Mouse (Mus musculus) embryonic facial prominence, embryonic 14.5 days (tissue): Measurements from ENCODE around the gene Setd1a. TPM values are rescaled to one million over a fixed set of nuclear protein-coding genes. Genes with fewer than 3 reads are reported as not detected.
A peak's percentile ranks its signal among the peaks of the same experiment; 100 is the strongest.

Experiments
- ATAC-seq: fragments of 200-750 bp; cut with Nextera tagmentation; 2 replicates; pipeline ENCODE4 v1.8.0; 2017; ENCODE audit warnings: low read depth, moderate number of reproducible peaks, moderate TSS enrichment
- DNase-seq: peaks from one replicate; pipeline ENCODE4 v3.0.0-alpha.2; 2015; ENCODE audit warnings: low spot score
- H3K27ac ChIP-seq: fragments of 300-500 bp; sonication (generic); replicated peaks from 2 replicates; pipeline ENCODE4 v1.5.1; 2014; ENCODE audit warnings: low read depth, mild to moderate bottlenecking, low read length, moderate library complexity
- H3K27me3 ChIP-seq: fragments of 300-500 bp; sonication (generic); replicated peaks from 2 replicates; pipeline ENCODE4 v1.6.1; 2014; ENCODE audit warnings: low read length; ENCODE audit not compliant: control insufficient read depth, insufficient read depth
- H3K36me3 ChIP-seq: fragments of 300-500 bp; sonication (generic); 2 replicates; pipeline ENCODE4 v1.6.1; 2014; ENCODE audit warnings: low read length, mixed read lengths; ENCODE audit not compliant: control insufficient read depth, insufficient read depth
- H3K4me1 ChIP-seq: fragments of 300-500 bp; sonication (generic); 2 replicates; pipeline ENCODE4 v1.6.1; 2014; ENCODE audit warnings: antibody characterized with exemption, low read length; ENCODE audit not compliant: control insufficient read depth, insufficient read depth
- H3K4me2 ChIP-seq: fragments of 300-500 bp; sonication (generic); 2 replicates; pipeline ENCODE4 v1.6.1; 2014; ENCODE audit warnings: low read depth, mild to moderate bottlenecking, low read length, moderate library complexity, mixed read lengths
- H3K4me3 ChIP-seq: fragments of 300-500 bp; sonication (generic); 2 replicates; pipeline ENCODE4 v1.5.1; 2014; ENCODE audit warnings: low read depth, mild to moderate bottlenecking, low read length
- H3K9ac ChIP-seq: fragments of 300-500 bp; sonication (generic); 2 replicates; pipeline ENCODE4 v1.6.1; 2014; ENCODE audit warnings: low read depth, mild to moderate bottlenecking, low read length, moderate library complexity, mixed read lengths
- H3K9me3 ChIP-seq: fragments of 300-500 bp; sonication (generic); 2 replicates; pipeline ENCODE4 v1.6.1; 2016; ENCODE audit warnings: low read length; ENCODE audit not compliant: control insufficient read depth
- WGBS: fragments of 180-500 bp; shearing (Covaris S2); extraction: QIAGEN DNeasy Blood & Tissue Kit; methylation state at CpG from one replicate; pipeline ENCODE4 v1.1.7; 2014; 5-methylcytosine and 5-hydroxymethylcytosine counted together
- polyA plus RNA-seq: library from polyadenylated mRNA; unstranded; fragments of >200 nt; fragmentation: Nextera tagmentation; extraction: Ambion mirVana; gene quantifications from 2 replicates; pipeline ENCODE4 v1.2.1, GENCODE M21; 2014

The Setd1a gene
- polyA plus RNA-seq, 1 experiment from 2014 or later = 24.1 TPM

DNA sequence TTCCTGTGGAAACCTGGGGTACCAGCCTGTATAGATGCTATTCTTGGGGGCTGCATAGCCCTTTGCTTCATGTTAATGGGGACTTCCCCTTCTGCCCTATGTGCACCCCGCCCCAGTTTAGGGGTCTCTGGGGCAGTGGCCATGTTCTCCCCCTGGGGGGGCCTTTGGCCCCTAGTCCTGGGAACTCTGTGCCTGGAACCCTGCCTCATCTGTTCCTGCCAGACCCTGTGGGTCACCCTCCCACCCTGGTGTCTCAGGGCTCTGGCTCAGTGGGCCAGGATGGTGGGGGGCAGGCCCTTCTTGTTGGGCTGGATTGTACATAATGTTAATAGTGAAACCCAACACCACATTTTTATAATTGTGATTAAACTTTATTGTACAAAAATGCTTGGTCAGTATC lies 23.3 kb downstream of the Setd1a start:
- no peaks in the 10 kb centered on the region for H3K4me1 ChIP-seq
- H3K27ac ChIP-seq = no peak overlapping the region
- H3K9ac ChIP-seq = no peak overlapping the region
- no peak overlapping the region for H3K4me2 ChIP-seq
- no peaks in the 10 kb centered on the region for H3K27me3 ChIP-seq
- H3K9me3 ChIP-seq = no peaks in the 10 kb centered on the region
- 94% methylated on average over 1 of the region's 1 CpGs for WGBS
- ATAC-seq = no peak
- H3K4me3 ChIP-seq = no peak overlapping the region
- H3K36me3 ChIP-seq = peaks cover 67% of the 10 kb centered on the region
- DNase-seq = no peak

DNA sequence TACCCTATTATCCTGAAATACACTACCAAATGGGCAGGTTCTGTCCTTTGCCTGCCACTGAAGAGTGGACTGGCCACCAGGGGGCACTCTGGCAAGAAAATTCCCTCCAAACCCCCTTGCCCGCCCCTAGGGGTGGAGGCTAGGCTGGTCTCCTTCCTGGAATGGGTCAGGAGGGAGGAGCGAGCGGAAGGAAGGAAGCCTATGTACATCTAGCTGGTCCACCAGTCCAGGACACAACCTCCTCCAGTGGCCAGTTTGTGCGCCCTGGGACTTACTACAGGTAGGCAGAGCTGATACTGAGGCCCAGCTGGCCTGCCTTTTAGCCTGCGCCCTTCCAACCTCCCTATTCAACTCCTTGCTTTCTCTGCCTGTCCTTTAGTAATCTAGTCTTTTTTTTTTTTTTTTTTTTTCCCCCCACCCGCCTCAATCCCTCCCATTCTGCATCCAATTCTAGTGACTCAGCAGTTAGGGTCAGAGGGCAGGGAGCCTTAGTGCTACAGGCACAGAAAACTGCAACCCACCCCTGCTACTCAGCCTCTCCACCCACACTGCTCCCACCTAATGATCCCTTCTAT lies 24.1 kb downstream of the Setd1a start, which contains the start of gene Hsd3b7:
Hsd3b7 (plus strand) TSS at position 170 of the 575 bp plus-strand sequence.
- peak within 1 kb of the TSS; percentile 47 for H3K4me2 ChIP-seq
- peak within 1 kb of the TSS; percentile 34; the same call in 1 of the 2 replicates for H3K27ac ChIP-seq
- peak within 1 kb of the TSS; percentile 41 for H3K9ac ChIP-seq
- no peaks in the 10 kb centered on the region for H3K4me1 ChIP-seq
- H3K4me3 ChIP-seq = peak within 1 kb of the TSS; percentile 22
- H3K36me3 ChIP-seq = peaks cover 59% of the 10 kb centered on the region
- 24% methylated on average over 4 of the region's 6 CpGs for WGBS
- DNase-seq = peak; percentile 93
- ATAC-seq = peak; percentile 92
- no peaks in the 10 kb centered on the region for H3K9me3 ChIP-seq
- H3K27me3 ChIP-seq = no peaks in the 10 kb centered on the region

DNA sequence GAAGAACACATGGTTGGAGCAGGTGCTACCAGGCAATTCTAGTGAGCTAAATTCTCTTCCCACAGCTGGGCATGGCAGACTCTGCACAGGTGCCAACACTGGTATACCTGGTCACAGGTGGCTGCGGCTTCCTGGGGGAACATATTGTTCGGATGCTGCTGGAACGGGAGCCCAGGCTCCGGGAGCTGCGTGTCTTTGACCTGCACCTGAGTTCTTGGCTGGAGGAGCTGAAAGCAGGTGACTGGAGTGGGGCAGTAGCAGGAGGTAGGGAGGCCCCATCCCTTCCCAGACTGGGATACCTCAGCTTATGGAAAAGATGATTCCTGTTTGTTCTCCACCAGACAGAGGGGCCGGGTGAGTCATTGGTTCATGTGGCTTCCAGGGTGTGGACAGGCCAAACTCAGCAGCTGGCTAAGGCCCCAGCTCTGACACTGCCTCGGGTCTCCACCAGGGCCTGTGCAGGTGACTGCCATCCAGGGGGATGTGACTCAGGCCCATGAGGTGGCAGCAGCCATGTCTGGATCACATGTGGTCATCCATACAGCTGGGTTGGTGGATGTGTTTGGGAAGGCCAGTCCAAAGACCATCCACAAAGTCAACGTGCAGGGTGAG lies 24.6 kb downstream of the Setd1a start:
- Histone ChIP-seq H3K4me3 (no peak overlapping the region), H3K27ac (peak overlapping the region; percentile 34; the same call in 1 of the 2 replicates), H3K4me2 (peak overlapping the region; percentile 47), H3K9me3 (no peaks in the 10 kb centered on the region), H3K27me3 (no peaks in the 10 kb centered on the region), H3K9ac (no peak overlapping the region; the same call in 1 of the 2 replicates), H3K4me1 (no peaks in the 10 kb centered on the region), H3K36me3 (peaks cover 53% of the 10 kb centered on the region)
- ATAC-seq (no peak), DNase-seq (no peak)
- WGBS = 88% methylated on average over 8 of the region's 8 CpGs

DNA sequence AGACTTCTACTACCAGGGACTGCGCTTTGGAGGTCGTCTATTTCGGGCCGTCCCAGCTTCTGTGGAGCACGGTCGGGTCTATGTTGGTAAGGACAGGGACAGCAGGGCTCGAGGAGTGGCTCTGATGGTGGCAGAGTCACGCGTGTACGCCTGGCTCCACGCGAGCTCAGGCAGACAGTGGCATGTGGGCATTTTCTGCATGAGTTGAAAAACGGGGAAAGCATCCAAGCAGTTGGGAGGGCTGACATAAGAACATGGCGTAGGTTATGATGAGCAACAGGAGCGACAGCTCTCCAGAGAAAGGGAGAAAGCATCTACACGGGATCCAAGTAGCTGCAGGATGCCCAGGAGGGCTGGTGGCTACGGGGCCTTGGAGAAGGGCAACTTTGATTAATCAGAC lies 25.8 kb downstream of the Setd1a start:
- WGBS = 90% methylated on average over 17 of the region's 17 CpGs
- no peak for ATAC-seq

DNA sequence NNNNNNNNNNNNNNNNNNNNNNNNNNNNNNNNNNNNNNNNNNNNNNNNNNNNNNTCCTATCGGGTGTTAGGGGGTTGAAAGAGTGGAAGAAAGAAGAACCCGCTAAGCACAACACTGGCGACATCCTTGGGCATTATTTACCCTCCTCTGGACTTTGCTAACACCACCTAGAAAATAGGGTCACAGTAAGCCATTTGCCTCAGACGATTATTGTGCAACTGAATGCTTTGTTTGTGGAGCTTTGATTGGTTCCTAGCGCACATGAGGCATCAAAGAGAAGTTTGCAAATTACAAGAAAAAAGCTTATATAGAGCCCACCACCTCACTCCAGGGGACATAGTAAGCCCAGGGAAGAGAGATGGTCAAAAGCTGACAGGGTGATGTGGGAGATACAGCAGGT lies 32.4 kb downstream of the Setd1a start:
- ATAC-seq (no peak), DNase-seq (no peak)
- Histone ChIP-seq H3K27ac (no peak overlapping the region), H3K4me2 (no peak overlapping the region), H3K9me3 (no peaks in the 10 kb centered on the region), H3K9ac (no peak overlapping the region), H3K36me3 (peaks cover 30% of the 10 kb centered on the region), H3K4me3 (no peak overlapping the region), H3K27me3 (no peaks in the 10 kb centered on the region), H3K4me1 (no peaks in the 10 kb centered on the region)
- WGBS = 88% methylated on average over 5 of the region's 5 CpGs

More for the DNA sequence above, 25.8 kb downstream of the Setd1a start:
- no peak for DNase-seq
- H3K9ac ChIP-seq = no peak overlapping the region
- no peak overlapping the region for H3K4me3 ChIP-seq
- no peak overlapping the region for H3K4me2 ChIP-seq
- H3K27me3 ChIP-seq = no peaks in the 10 kb centered on the region
- H3K9me3 ChIP-seq = no peaks in the 10 kb centered on the region
- H3K4me1 ChIP-seq = no peaks in the 10 kb centered on the region
- H3K36me3 ChIP-seq = peaks cover 41% of the 10 kb centered on the region
- no peak overlapping the region for H3K27ac ChIP-seq

DNA sequence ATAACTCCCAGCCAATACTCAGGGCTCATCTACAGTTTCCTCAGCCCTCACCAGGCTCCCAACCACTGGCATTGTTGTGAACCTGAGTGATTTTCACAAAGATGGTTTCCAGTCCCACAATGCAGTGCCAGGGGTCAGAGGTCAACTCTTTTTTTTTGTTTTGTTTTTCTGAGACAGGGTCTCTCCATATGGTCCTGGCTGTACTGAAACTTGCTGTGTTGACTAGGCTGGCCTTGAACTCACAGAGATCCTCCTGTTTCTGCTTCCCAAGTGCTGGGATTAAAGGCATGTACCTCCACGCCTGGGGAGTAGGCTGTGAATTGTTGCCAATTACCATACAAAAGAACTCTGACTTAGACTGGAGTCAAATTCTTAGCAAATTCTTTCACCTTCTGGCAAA lies 33.4 kb downstream of the Setd1a start:
- no peak for ATAC-seq
- peaks cover 34% of the 10 kb centered on the region for H3K36me3 ChIP-seq
- DNase-seq = no peak

DNA sequence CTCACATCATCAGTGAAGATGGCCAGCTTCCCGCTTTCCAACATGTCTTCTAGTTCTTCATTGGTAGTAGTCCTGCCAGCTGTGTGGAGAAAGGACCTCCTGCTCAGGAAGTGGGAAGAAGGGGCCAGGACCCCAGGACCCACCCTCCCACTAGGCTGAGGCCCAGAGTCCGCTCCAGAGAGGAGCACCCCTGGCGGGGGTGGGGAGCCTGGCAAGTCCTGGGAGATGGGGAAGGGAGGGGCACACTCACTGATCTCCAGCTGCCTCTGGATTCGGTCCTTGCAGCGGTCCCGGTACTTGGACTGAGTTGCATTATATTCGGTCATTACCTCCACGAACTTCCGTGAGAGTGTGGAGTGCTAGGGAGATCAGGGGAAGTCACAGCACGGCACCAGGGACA lies 34.2 kb downstream of the Setd1a start:
- WGBS = 77% methylated on average over 10 of the region's 10 CpGs
- Histone ChIP-seq H3K27ac (no peak overlapping the region), H3K4me1 (no peaks in the 10 kb centered on the region), H3K36me3 (peaks cover 38% of the 10 kb centered on the region), H3K9me3 (no peaks in the 10 kb centered on the region), H3K9ac (no peak overlapping the region), H3K4me3 (no peak overlapping the region), H3K4me2 (no peak overlapping the region), H3K27me3 (no peaks in the 10 kb centered on the region)
- DNase-seq (no peak), ATAC-seq (no peak)

More for the DNA sequence above, 33.4 kb downstream of the Setd1a start:
- H3K9ac ChIP-seq = no peak overlapping the region
- WGBS = 94% methylated on average over 1 of the region's 1 CpGs
- no peaks in the 10 kb centered on the region for H3K4me1 ChIP-seq
- H3K27me3 ChIP-seq = no peaks in the 10 kb centered on the region
- H3K27ac ChIP-seq = no peak overlapping the region
- no peak overlapping the region for H3K4me3 ChIP-seq
- H3K4me2 ChIP-seq = no peak overlapping the region
- H3K9me3 ChIP-seq = no peaks in the 10 kb centered on the region

DNA sequence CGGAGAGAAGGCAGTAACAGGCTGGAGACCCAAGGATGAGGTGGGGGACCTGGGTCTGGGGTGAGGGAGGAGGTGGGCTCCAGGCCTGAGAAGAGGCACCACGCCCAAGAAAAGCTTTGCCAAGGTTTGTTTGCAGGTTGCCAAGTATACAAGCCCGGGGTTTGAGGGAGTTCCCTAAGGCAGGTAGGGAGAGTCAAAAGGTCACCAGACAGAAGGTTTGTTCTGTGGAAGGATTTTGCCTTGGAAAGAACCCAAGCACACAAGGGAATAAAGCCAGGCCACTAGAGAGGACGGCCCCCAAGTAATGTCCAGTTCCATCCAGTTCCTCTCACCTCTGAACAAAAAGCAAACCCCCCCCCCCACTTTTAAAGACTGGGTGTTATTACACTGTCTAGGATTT lies 34.8 kb downstream of the Setd1a start:
- Histone ChIP-seq H3K4me2 (no peak overlapping the region), H3K36me3 (peaks cover 38% of the 10 kb centered on the region), H3K27me3 (no peaks in the 10 kb centered on the region), H3K9ac (no peak overlapping the region), H3K4me1 (no peaks in the 10 kb centered on the region), H3K27ac (no peak overlapping the region), H3K9me3 (no peaks in the 10 kb centered on the region), H3K4me3 (no peak overlapping the region)
- ATAC-seq = no peak
- no peak for DNase-seq
- 83% methylated on average over 4 of the region's 4 CpGs for WGBS

DNA sequence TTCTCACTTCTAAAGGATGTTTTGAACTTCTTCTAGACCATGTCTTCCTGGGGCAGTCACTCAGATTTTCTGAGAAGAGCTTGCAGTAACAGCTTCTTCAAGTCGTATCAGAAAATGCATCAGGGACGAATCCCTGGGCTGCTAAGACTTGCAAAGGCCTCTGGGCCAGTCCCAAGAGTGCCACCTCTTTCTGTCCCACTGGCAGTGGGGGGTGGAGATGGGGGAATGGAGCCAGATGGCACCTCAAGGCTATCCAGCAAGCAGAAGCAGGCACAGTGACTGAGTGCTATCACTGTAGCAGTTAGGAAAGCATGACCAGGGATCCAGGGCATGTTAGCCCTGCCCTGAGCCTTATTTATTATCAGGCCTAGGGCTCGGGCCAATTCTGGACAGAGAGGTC lies 35.8 kb downstream of the Setd1a start:
- H3K9ac ChIP-seq = no peak overlapping the region
- ATAC-seq (no peak), DNase-seq (no peak)
- H3K9me3 ChIP-seq = no peaks in the 10 kb centered on the region
- 85% methylated on average over 3 of the region's 3 CpGs for WGBS
- H3K36me3 ChIP-seq = peaks cover 38% of the 10 kb centered on the region
- H3K4me1 ChIP-seq = no peaks in the 10 kb centered on the region
- H3K27ac ChIP-seq = no peak overlapping the region
- no peaks in the 10 kb centered on the region for H3K27me3 ChIP-seq
- H3K4me2 ChIP-seq = no peak overlapping the region
- no peak overlapping the region for H3K4me3 ChIP-seq
